Mouse (Mus musculus): Measurements from ENCODE around the gene Dimt1. TPM values are rescaled to one million over a fixed set of nuclear protein-coding genes. Genes with fewer than 3 reads are reported as not detected.
"Not testable (repeated sequence)": the region's sequence is repeated elsewhere in the genome, so short reads cannot be mapped to it uniquely, and the experiment has no call there.

Gene Dimt1
- polyA plus RNA-seq, 1 experiment = not detected

DNA sequence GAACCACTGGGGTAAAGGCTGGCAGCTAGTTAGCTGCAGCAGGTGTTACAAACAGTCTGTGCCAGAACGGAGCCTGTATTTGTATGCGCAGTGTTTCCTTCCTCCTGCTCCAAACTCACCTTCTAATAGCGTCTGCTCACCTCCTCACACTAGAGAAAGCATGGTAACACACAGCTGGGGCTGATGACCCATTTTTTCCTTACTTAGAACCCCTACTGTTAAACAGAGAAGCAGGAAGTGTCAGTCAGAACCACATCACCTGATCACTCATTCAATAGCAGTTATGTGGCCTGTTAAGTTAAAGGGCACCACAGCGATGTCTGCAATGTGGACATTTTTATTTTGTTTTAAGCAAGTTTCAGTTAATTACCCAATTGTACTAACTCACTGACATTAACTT is 10.6 kb downstream of the Dimt1 start:
- TF ChIP-seq POLR2A (IDR thresholded peaks at IDR 0.05; ENCODE audit: insufficient read depth, low read depth, low read length) (no peak), CTCF (IDR thresholded peaks at IDR 0.05; ENCODE audit: insufficient read depth, low read depth, low read length) (no peak)
- WGBS = 79% methylated on average over 4 of the region's 4 CpGs
- H3K4me1 ChIP-seq (ENCODE audit: control insufficient read depth, insufficient read depth, low read length) = no peaks in the 10 kb centered on the region
- no peak overlapping the region for H3K27ac ChIP-seq (ENCODE audit: insufficient read depth, low read depth, low read length)
- no peak overlapping the region for H3K4me3 ChIP-seq (ENCODE audit: insufficient read depth, low read depth, low read length)

DNA sequence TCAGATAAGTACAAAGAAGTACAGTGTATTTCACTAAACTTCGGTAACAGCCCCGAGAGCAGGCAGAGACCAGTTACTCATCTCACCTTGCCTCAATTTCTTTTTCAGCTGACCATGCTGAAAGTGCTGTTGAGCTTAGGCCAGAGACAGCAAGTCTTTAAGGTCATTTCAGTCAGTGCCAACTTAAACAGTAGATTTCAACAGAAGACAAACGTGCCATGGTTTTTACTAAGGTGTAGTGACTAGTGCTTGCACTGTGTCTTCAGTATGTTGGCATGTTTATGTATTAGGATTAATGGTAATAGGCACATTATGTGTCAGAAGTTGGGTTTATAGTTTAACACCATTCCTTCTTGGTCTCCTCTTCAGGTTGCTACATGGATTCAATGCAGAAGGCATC is 11.4 kb downstream of the Dimt1 start:
- no peak overlapping the region for H3K27ac ChIP-seq (ENCODE audit: insufficient read depth, low read depth, low read length)
- H3K4me3 ChIP-seq (ENCODE audit: insufficient read depth, low read depth, low read length) = no peak overlapping the region
- TF ChIP-seq POLR2A (IDR thresholded peaks at IDR 0.05; ENCODE audit: insufficient read depth, low read depth, low read length) = no peak
- no peak for TF ChIP-seq CTCF (IDR thresholded peaks at IDR 0.05; ENCODE audit: insufficient read depth, low read depth, low read length)
- H3K4me1 ChIP-seq (ENCODE audit: control insufficient read depth, insufficient read depth, low read length) = no peaks in the 10 kb centered on the region
- WGBS = 85% methylated on average over 3 of the region's 3 CpGs

DNA sequence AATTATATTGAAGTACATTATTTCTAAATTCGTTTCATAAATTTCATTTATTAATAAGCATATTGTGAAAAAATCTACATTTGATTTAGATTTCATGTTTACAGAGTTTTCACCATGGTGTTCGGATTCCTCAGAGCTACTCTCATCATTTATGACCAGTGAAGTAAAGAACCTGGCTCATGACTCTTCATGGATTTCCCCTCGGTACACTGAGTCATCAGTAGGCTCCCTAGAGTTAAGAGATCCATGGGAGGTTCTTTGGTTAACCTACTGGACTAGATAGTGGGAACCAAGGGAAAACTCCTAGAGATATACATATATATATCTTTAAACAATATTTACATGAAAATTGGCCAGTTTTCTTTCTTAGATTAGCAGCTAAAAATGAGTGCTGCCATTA is 13.6 kb downstream of the Dimt1 start:
- Histone ChIP-seq H3K27ac (ENCODE audit: insufficient read depth, low read depth, low read length) (no peak overlapping the region), H3K4me1 (ENCODE audit: control insufficient read depth, insufficient read depth, low read length) (no peaks in the 10 kb centered on the region), H3K4me3 (ENCODE audit: insufficient read depth, low read depth, low read length) (no peak overlapping the region)
- no peak for TF ChIP-seq CTCF (IDR thresholded peaks at IDR 0.05; ENCODE audit: insufficient read depth, low read depth, low read length)
- TF ChIP-seq POLR2A (IDR thresholded peaks at IDR 0.05; ENCODE audit: insufficient read depth, low read depth, low read length) = no peak
- WGBS = 82% methylated on average over 3 of the region's 3 CpGs

DNA sequence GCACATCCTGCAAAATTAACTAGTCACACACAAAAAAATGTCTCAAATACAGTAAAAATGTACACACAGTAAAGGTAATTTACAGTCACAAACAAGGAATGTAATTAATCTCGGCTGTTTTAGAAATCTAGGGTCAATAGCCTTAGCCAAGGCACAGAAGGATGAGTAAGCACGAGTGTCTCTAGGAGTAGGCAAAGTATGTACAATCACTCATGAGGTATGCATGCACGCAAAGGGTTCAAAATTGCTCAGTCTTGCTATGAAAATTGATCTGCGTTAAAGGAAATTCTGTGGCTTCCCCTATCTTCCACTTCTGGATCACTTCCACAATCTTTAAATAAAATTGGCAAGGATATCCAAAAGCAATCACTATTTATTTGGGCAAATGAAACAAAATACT is 14.6 kb downstream of the Dimt1 start:
- Histone ChIP-seq H3K27ac (ENCODE audit: insufficient read depth, low read depth, low read length) (no peak overlapping the region), H3K4me3 (ENCODE audit: insufficient read depth, low read depth, low read length) (no peak overlapping the region), H3K4me1 (ENCODE audit: control insufficient read depth, insufficient read depth, low read length) (no peaks in the 10 kb centered on the region)
- TF ChIP-seq POLR2A (IDR thresholded peaks at IDR 0.05; ENCODE audit: insufficient read depth, low read depth, low read length) (no peak), CTCF (IDR thresholded peaks at IDR 0.05; ENCODE audit: insufficient read depth, low read depth, low read length) (no peak)
- WGBS = 85% methylated on average over 4 of the region's 4 CpGs

DNA sequence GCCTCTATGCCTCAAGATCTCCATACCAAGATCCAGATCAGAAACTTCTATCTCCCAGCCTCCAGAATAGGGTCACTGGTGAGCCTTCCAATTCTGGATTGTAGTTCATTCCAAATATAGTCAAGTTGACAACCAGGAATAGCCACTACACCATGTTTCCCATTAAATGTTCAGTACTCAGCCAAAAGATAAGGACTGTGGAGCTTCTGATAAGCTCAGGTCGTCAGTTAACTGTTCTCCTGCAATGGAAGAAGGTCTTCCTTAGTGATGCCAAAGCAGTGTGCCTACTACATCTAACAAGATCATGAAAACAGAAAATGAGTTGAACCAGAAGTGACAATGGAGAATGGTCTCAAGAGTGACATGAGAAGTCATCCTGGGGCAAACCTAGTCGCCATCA is 50.0 kb downstream of the Dimt1 start:
- H3K4me3 ChIP-seq (ENCODE audit: insufficient read depth, low read depth, low read length) = no peak overlapping the region
- TF ChIP-seq POLR2A (IDR thresholded peaks at IDR 0.05; ENCODE audit: insufficient read depth, low read depth, low read length) (no peak), CTCF (IDR thresholded peaks at IDR 0.05; ENCODE audit: insufficient read depth, low read depth, low read length) (no peak)
- WGBS = 87% methylated on average over 2 of the region's 2 CpGs
- peaks cover 7% of the 10 kb centered on the region; the same call in 1 of the 2 replicates for H3K4me1 ChIP-seq (ENCODE audit: control insufficient read depth, insufficient read depth, low read length)
- H3K27ac ChIP-seq (ENCODE audit: insufficient read depth, low read depth, low read length) = no peak overlapping the region

DNA sequence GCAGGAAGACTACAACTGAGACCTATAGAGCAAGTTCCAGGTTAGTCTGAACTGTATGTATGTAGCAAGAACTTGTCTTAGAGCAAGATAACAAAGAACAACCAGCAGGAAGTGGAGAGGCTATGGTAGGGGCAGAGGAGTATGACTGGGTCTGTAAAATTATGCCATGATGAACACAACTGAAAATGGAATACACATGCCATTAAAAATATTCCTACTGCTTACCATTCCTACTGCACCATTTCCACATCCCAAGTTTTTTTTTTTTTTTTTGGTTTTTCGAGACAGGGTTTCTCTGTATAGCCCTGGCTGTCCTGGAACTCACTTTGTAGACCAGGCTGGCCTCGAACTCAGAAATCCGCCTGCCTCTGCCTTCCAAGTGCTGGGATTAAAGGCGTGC is 50.6 kb downstream of the Dimt1 start:
- H3K4me3 ChIP-seq (ENCODE audit: insufficient read depth, low read depth, low read length); H3K27ac ChIP-seq (ENCODE audit: insufficient read depth, low read depth, low read length); H3K4me1 ChIP-seq (ENCODE audit: control insufficient read depth, insufficient read depth, low read length): not testable (repeated sequence)
- WGBS = 93% methylated on average over 4 of the region's 4 CpGs

DNA sequence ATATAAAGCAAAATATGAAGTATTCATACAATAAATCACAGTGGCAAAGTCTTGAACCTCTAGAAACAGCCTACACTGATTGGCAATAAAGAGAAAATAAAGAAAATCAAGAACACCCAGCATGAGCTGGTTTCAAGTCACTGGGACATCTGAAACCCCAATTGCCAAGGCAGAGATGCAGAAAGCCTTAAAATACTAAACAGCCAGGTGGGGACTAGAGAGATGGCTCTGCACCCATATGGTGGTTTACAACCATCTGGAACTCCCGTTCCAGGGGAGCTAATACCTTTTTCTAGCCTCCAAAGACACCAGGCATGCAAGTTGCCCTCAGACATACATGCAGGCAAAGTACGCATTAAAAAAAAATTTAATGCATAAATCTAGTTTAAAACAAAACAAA is 51.1 kb downstream of the Dimt1 start:
- 86% methylated on average over 2 of the region's 2 CpGs for WGBS
- TF ChIP-seq CTCF (IDR thresholded peaks at IDR 0.05; ENCODE audit: insufficient read depth, low read depth, low read length) (no peak), POLR2A (IDR thresholded peaks at IDR 0.05; ENCODE audit: insufficient read depth, low read depth, low read length) (no peak)
- peaks cover 8% of the 10 kb centered on the region; the same call in 1 of the 2 replicates for H3K4me1 ChIP-seq (ENCODE audit: control insufficient read depth, insufficient read depth, low read length)
- H3K27ac ChIP-seq (ENCODE audit: insufficient read depth, low read depth, low read length) = no peak overlapping the region
- no peak overlapping the region for H3K4me3 ChIP-seq (ENCODE audit: insufficient read depth, low read depth, low read length)

DNA sequence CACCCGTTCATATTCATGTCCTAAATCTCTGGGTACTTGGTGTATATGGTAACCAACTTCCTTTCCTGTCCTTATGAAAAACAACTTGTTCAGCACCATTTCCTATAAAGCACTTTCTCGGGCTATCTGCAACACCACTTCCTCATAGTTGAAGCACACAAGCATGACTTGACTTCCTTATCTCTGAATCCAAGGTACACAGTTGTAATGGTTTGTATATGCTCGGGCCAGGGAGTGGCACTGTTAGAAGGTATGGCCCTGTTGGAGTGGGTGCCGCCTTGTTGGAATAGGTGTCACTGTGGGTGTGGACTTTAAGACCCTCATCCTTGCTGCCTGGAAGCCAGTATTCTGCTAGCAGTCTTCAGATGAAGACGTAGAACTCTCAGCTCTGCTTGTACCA is 51.7 kb downstream of the Dimt1 start:
- WGBS = 82% methylated on average over 5 of the region's 5 CpGs

DNA sequence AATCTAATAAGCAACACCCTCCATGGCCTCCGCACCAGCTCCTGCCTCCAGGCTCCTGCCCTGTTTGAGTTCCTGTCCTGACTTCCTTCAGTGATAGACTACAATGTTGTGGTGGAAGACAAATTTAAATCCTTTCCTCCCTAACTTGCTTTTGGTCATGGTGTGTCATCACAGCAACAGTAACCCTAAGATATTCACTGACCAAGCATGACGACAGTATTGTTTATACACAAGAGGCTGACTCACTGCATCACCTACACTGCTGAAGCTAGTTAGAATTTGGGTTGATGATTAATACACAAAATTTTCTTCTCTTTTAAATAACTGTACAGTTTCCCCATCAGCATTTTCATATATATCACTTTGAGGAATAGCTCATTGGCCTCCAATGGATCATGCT is 56.3 kb downstream of the Dimt1 start:
- Histone ChIP-seq H3K4me1 (ENCODE audit: control insufficient read depth, insufficient read depth, low read length) (peaks cover 8% of the 10 kb centered on the region; the same call in 1 of the 2 replicates), H3K27ac (ENCODE audit: insufficient read depth, low read depth, low read length) (no peak overlapping the region), H3K4me3 (ENCODE audit: insufficient read depth, low read depth, low read length) (no peak overlapping the region)
- WGBS = 70% methylated on average over 2 of the region's 2 CpGs
- no peak for TF ChIP-seq POLR2A (IDR thresholded peaks at IDR 0.05; ENCODE audit: insufficient read depth, low read depth, low read length)
- no peak for TF ChIP-seq CTCF (IDR thresholded peaks at IDR 0.05; ENCODE audit: insufficient read depth, low read depth, low read length)

More for the DNA sequence above, 51.7 kb downstream of the Dimt1 start:
- Histone ChIP-seq H3K27ac (ENCODE audit: insufficient read depth, low read depth, low read length) (no peak overlapping the region), H3K4me3 (ENCODE audit: insufficient read depth, low read depth, low read length) (no peak overlapping the region), H3K4me1 (ENCODE audit: control insufficient read depth, insufficient read depth, low read length) (peaks cover 10% of the 10 kb centered on the region; the same call in 1 of the 2 replicates)
- no peak for TF ChIP-seq CTCF (IDR thresholded peaks at IDR 0.05; ENCODE audit: insufficient read depth, low read depth, low read length)
- TF ChIP-seq POLR2A (IDR thresholded peaks at IDR 0.05; ENCODE audit: insufficient read depth, low read depth, low read length) = no peak

DNA sequence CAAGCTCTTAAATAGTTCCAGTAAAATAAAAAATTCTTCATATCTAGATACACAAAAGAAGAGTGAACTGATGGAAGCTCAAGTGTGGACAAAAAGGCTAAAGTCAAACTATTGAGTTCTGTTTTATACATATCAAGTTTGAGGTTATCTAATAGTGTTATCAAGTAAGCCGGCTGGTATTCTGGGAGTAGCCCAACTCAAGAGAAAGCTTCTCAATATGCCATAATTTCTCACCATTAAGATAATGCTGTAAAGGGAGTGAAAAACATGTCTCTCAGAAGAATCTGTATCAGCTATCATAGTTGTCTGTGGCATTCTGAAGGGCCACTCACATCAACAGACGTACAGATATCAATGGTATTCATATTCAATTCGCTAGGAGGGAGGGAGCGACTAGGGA is 61.2 kb downstream of the Dimt1 start:
- WGBS = 80% methylated on average over 4 of the region's 4 CpGs
- Histone ChIP-seq H3K4me3 (ENCODE audit: insufficient read depth, low read depth, low read length) (no peak overlapping the region), H3K27ac (ENCODE audit: insufficient read depth, low read depth, low read length) (no peak overlapping the region), H3K4me1 (ENCODE audit: control insufficient read depth, insufficient read depth, low read length) (peaks cover 4% of the 10 kb centered on the region)
- TF ChIP-seq POLR2A (IDR thresholded peaks at IDR 0.05; ENCODE audit: insufficient read depth, low read depth, low read length) = no peak
- TF ChIP-seq CTCF (IDR thresholded peaks at IDR 0.05; ENCODE audit: insufficient read depth, low read depth, low read length) = no peak

Other genes starting within 250 kb of the Dimt1 start
- not detected in 2 replicates for gene Ipo11, start 10.2 kb upstream of the Dimt1 start, polyA plus RNA-seq (2012; ENCODE audit: insufficient read depth, insufficient read length, low replicate concordance, missing spikeins)
- 396 and 758 TPM in 2 replicates for gene Kif2a, start 75.0 kb downstream of the Dimt1 start, polyA plus RNA-seq (2012; ENCODE audit: insufficient read depth, insufficient read length, low replicate concordance, missing spikeins)

All from olfactory bulb, adult 2 months (tissue).